Mouse (Mus musculus): ENCODE measurements at regions not wholly inside any gene's neighbourhood (a gene's known extent, or its start where the extent isn't known, plus 50 kb on each side); places are given as distances from the start of the nearest gene placed in this dataset.

DNA sequence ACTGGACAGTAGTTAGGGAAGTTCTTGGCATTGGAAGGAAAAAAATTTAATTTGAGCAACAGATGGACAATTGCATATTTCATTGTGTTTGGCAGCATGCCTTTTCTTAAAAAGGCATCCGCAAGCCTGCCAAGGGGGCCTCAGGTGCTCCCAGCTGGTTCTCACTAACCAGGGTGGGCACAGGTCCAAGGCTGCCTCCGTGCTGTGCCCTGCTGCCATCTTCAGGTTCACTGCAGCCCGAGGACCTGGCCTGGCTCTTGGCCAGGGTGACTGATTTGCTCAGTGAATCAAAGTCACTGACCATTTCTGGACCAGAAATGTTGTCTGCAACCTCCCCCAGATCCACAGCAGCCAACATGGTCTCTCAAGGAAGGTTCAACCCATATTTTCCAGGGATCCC is 263.3 kb upstream of the Mgmt start:
- H3K36me3 ChIP-seq (ENCODE audit: control insufficient read depth, insufficient read depth) = no peaks in the 10 kb centered on the region
- no peak overlapping the region for H3K27ac ChIP-seq (ENCODE audit: low read length)
- H3K27me3 ChIP-seq (ENCODE audit: control insufficient read depth, insufficient read depth, low read length) = no peaks in the 10 kb centered on the region
- H3K9me3 ChIP-seq (replicated peaks; ENCODE audit: control insufficient read depth, low read length) = no peaks in the 10 kb centered on the region
- H3K4me3 ChIP-seq (ENCODE audit: low read length) = no peak overlapping the region
- H3K9ac ChIP-seq (ENCODE audit: low read length) = no peak overlapping the region
- WGBS = 36% methylated on average over 3 of the region's 3 CpGs
- H3K4me2 ChIP-seq (ENCODE audit: low read depth, low read length) = no peak overlapping the region
- no peak for ATAC-seq (replicated peaks; ENCODE audit: extremely low read depth, insufficient read depth, low FRiP score)
- H3K4me1 ChIP-seq (ENCODE audit: control insufficient read depth, insufficient read depth, low read length) = peaks cover 2% of the 10 kb centered on the region; the same call in 1 of the 2 replicates

DNA sequence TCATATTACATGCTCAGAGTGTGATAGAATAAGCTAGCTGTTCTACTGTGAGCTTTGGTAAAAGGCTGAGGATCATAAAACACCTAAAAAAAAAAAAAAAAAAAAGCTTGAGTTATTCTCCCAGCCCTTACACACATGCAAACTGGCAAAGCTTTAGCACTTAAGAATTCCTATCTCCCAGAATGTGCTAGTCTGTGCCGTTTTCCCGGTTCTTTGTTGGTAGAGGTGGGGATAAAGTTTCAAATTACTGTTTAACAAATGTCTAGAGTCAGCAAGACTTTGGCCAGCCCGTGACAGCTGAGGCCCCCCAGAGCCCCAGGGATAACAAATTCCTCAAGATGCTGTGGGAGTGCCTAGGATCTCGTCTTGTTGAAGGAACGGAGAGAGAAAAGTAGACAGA is 254.3 kb upstream of the Mgmt start:
- Histone ChIP-seq H3K9me3 (replicated peaks; ENCODE audit: control insufficient read depth, low read length) (no peaks in the 10 kb centered on the region), H3K9ac (ENCODE audit: low read length) (no peak overlapping the region), H3K27me3 (ENCODE audit: control insufficient read depth, insufficient read depth, low read length) (no peaks in the 10 kb centered on the region), H3K27ac (ENCODE audit: low read length) (no peak overlapping the region), H3K4me2 (ENCODE audit: low read depth, low read length) (no peak overlapping the region), H3K36me3 (ENCODE audit: control insufficient read depth, insufficient read depth) (no peaks in the 10 kb centered on the region), H3K4me3 (ENCODE audit: low read length) (no peak overlapping the region), H3K4me1 (ENCODE audit: control insufficient read depth, insufficient read depth, low read length) (no peaks in the 10 kb centered on the region)
- WGBS = 19% methylated on average over 5 of the region's 5 CpGs
- no peak for ATAC-seq (replicated peaks; ENCODE audit: extremely low read depth, insufficient read depth, low FRiP score)

DNA sequence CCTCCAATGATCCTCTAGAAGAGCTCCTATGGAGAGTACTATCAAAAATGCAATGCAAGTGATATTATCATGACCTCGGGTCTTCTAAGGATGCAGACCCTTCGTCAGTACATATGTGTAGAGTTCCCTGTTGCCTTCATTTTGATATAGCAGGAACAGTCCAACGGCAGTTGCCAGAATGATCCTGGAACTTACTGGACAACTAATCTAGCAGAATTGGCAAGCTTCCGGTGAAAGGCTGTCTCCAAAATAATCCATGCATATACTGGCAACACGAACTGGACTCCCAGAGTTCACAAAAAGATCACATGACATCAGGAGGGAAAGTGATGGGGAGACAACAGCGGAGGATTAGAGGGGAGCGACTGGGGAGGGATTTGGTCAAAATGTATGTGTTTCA is 253.6 kb upstream of the Mgmt start:
- no peaks in the 10 kb centered on the region for H3K36me3 ChIP-seq (ENCODE audit: control insufficient read depth, insufficient read depth)
- no peak overlapping the region for H3K4me3 ChIP-seq (ENCODE audit: low read length)
- no peak overlapping the region for H3K9ac ChIP-seq (ENCODE audit: low read length)
- H3K27ac ChIP-seq (ENCODE audit: low read length) = no peak overlapping the region
- H3K9me3 ChIP-seq (replicated peaks; ENCODE audit: control insufficient read depth, low read length) = no peaks in the 10 kb centered on the region
- no peaks in the 10 kb centered on the region for H3K27me3 ChIP-seq (ENCODE audit: control insufficient read depth, insufficient read depth, low read length)
- WGBS = 71% methylated on average over 7 of the region's 7 CpGs
- H3K4me2 ChIP-seq (ENCODE audit: low read depth, low read length) = no peak overlapping the region
- H3K4me1 ChIP-seq (ENCODE audit: control insufficient read depth, insufficient read depth, low read length) = no peaks in the 10 kb centered on the region
- ATAC-seq (replicated peaks; ENCODE audit: extremely low read depth, insufficient read depth, low FRiP score) = no peak

DNA sequence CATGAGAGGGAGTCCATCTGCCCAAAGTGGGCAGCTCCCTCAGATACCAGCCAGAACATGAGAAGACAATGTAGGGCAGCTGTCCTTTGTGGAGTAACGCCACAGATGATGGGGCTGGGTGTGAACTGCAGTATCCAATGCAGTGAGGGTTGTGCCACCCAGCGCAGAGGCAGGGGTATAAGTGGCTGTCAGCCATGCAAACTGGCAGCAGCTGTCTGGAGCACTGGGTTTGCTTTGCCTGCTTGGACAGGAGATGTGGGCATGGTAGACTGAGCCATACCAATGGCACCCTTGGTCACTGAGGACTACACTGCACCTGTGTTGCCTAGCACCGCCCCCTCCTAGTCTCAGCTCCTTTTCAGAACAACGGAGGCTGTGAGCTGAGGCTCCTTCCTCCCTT is 244.6 kb upstream of the Mgmt start:
- H3K27me3 ChIP-seq (ENCODE audit: control insufficient read depth, insufficient read depth, low read length) = no peaks in the 10 kb centered on the region
- no peaks in the 10 kb centered on the region for H3K4me1 ChIP-seq (ENCODE audit: control insufficient read depth, insufficient read depth, low read length)
- no peak overlapping the region for H3K27ac ChIP-seq (ENCODE audit: low read length)
- no peak overlapping the region for H3K4me3 ChIP-seq (ENCODE audit: low read length)
- no peak overlapping the region for H3K4me2 ChIP-seq (ENCODE audit: low read depth, low read length)
- no peak overlapping the region for H3K9ac ChIP-seq (ENCODE audit: low read length)
- H3K36me3 ChIP-seq (ENCODE audit: control insufficient read depth, insufficient read depth) = no peaks in the 10 kb centered on the region
- H3K9me3 ChIP-seq (replicated peaks; ENCODE audit: control insufficient read depth, low read length) = no peaks in the 10 kb centered on the region
- 76% methylated on average over 4 of the region's 4 CpGs for WGBS
- no peak for ATAC-seq (replicated peaks; ENCODE audit: extremely low read depth, insufficient read depth, low FRiP score)

DNA sequence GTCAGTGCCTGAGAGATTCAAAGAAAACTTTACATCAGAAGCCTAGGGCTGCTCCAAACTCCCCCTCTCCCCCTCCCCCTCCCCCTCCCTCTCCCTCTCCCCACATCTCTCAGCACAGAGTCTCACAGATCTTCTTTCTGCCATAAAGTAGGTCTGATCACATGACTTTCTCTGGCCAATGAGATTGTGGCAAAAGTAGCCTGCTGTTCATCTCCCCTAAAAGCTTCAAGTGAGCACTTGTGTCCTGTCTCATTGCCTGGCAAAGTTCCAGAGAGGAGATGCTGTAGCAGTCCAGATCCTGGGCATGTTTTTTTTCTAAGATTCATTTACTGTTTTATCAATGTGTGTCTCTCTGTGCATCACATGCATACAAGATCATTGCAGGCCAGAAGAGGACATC is 234.5 kb upstream of the Mgmt start:
- no peak overlapping the region for H3K27ac ChIP-seq (ENCODE audit: low read length)
- no peaks in the 10 kb centered on the region for H3K27me3 ChIP-seq (ENCODE audit: control insufficient read depth, insufficient read depth, low read length)
- no peak overlapping the region for H3K4me3 ChIP-seq (ENCODE audit: low read length)
- no peak overlapping the region for H3K9ac ChIP-seq (ENCODE audit: low read length)
- H3K9me3 ChIP-seq (replicated peaks; ENCODE audit: control insufficient read depth, low read length) = no peaks in the 10 kb centered on the region
- no peaks in the 10 kb centered on the region for H3K36me3 ChIP-seq (ENCODE audit: control insufficient read depth, insufficient read depth)
- no peaks in the 10 kb centered on the region for H3K4me1 ChIP-seq (ENCODE audit: control insufficient read depth, insufficient read depth, low read length)
- no peak overlapping the region for H3K4me2 ChIP-seq (ENCODE audit: low read depth, low read length)
- ATAC-seq (replicated peaks; ENCODE audit: extremely low read depth, insufficient read depth, low FRiP score) = no peak

DNA sequence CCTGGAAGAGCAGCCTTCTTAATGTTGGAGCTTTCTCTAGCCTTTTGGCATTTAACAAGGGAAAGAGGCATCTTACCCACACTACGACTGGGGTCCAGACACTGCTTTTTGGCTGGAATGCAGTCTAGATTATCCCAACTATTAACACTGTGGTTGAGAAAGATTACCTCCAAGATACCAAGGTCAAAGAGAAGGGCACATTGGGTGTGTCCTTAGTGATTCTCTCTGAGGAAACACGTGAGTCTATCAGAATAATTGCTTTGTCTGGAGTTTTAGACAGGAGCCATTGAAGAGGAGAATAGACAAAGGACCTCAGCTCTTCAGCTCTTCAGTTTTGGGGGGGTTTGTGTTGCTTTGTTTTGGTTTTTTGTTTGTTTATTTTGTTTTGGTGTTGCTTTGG is 234.0 kb upstream of the Mgmt start:
- Histone ChIP-seq H3K36me3 (ENCODE audit: control insufficient read depth, insufficient read depth) (no peaks in the 10 kb centered on the region), H3K4me1 (ENCODE audit: control insufficient read depth, insufficient read depth, low read length) (no peaks in the 10 kb centered on the region), H3K4me3 (ENCODE audit: low read length) (no peak overlapping the region), H3K4me2 (ENCODE audit: low read depth, low read length) (no peak overlapping the region), H3K9ac (ENCODE audit: low read length) (no peak overlapping the region), H3K9me3 (replicated peaks; ENCODE audit: control insufficient read depth, low read length) (no peaks in the 10 kb centered on the region), H3K27me3 (ENCODE audit: control insufficient read depth, insufficient read depth, low read length) (no peaks in the 10 kb centered on the region), H3K27ac (ENCODE audit: low read length) (no peak overlapping the region)
- 57% methylated on average over 2 of the region's 2 CpGs for WGBS
- no peak for ATAC-seq (replicated peaks; ENCODE audit: extremely low read depth, insufficient read depth, low FRiP score)

DNA sequence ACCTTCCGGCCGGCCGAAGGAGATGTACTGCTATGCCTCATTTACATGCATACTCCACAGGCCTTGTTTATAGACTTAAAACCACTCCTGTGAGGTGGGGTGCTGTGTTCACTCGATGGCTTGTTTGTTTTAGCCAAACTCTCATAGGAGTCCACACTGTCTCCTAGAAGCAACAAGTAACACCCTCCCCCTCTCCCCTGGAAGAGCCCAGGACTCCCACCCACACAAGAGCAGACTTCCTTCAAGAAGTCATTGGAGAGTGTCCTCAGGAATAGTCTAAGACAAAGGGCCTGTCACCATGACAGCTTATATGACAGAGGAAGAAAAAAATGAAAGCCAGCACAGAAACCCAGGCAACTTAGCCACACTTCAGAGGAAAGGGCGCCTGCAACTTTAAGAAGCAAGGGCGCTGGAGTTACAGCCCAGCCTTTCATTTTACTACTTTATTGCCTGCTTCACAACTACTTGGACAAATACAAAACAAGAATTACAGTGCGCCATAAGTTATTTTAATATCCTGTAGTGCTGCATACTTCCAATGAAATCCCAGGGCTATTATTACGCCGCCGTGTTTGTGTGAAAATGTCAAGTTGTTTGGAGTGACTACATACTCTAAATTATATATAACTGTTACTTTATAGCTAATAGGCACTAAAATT is 229.9 kb upstream of the Mgmt start:
- Histone ChIP-seq H3K9ac (ENCODE audit: low read length) (no peak overlapping the region), H3K4me2 (ENCODE audit: low read depth, low read length) (no peak overlapping the region), H3K4me1 (ENCODE audit: control insufficient read depth, insufficient read depth, low read length) (no peaks in the 10 kb centered on the region), H3K4me3 (ENCODE audit: low read length) (no peak overlapping the region), H3K9me3 (replicated peaks; ENCODE audit: control insufficient read depth, low read length) (no peaks in the 10 kb centered on the region), H3K27ac (ENCODE audit: low read length) (no peak overlapping the region), H3K27me3 (ENCODE audit: control insufficient read depth, insufficient read depth, low read length) (0 out of 2 replicates have a peak, but pooled peaks cover 2% of the 10 kb centered on the region), H3K36me3 (ENCODE audit: control insufficient read depth, insufficient read depth) (no peaks in the 10 kb centered on the region)
- 78% methylated on average over 10 of the region's 10 CpGs for WGBS
- no peak for ATAC-seq (replicated peaks; ENCODE audit: extremely low read depth, insufficient read depth, low FRiP score)

DNA sequence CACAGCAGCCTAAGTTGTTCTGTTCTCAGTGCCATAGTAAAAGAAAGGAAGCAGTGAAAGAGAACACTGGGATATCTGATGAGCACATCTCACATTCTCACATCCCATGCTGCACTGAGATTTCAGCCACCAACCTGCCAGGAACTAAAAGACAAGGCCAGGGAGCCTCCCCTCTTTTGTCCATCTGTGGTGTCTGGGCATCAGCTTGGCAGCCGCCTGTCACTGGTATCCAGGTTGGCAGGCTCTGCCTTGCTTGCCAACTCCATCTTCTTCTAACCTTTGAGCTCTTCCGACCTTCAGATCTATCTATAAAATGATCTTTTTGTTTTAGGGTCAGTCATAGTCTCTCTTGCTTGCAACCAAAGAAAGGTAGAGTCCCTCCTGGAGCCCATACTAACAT is 228.5 kb upstream of the Mgmt start:
- no peaks in the 10 kb centered on the region for H3K9me3 ChIP-seq (replicated peaks; ENCODE audit: control insufficient read depth, low read length)
- H3K4me1 ChIP-seq (ENCODE audit: control insufficient read depth, insufficient read depth, low read length) = no peaks in the 10 kb centered on the region
- no peak overlapping the region for H3K27ac ChIP-seq (ENCODE audit: low read length)
- 0 out of 2 replicates have a peak, but pooled peaks cover 2% of the 10 kb centered on the region for H3K27me3 ChIP-seq (ENCODE audit: control insufficient read depth, insufficient read depth, low read length)
- H3K4me2 ChIP-seq (ENCODE audit: low read depth, low read length) = no peak overlapping the region
- 75% methylated on average over 2 of the region's 2 CpGs for WGBS
- ATAC-seq (replicated peaks; ENCODE audit: extremely low read depth, insufficient read depth, low FRiP score) = no peak
- no peaks in the 10 kb centered on the region for H3K36me3 ChIP-seq (ENCODE audit: control insufficient read depth, insufficient read depth)
- no peak overlapping the region for H3K4me3 ChIP-seq (ENCODE audit: low read length)
- no peak overlapping the region for H3K9ac ChIP-seq (ENCODE audit: low read length)

DNA sequence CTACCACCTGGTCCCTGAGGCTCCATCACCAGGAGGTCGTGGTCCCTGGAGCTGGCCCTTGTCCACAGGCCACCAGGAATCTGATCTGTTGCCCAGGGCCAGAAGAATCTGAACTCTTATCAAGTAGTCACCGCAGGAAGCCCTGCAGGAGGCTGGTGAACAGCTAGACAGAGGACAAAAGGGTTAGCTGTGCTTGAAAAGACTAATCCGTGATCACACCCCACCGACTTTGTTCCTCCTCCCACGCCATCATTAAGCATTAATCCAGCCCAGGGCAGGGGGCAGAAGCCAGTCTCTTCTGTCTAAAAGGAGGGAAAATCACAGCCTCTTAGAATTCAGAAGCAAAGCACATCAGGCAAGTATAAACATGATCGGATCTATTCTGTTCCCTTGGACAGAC is 227.7 kb upstream of the Mgmt start:
- H3K36me3 ChIP-seq (ENCODE audit: control insufficient read depth, insufficient read depth) = no peaks in the 10 kb centered on the region
- WGBS = 15% methylated on average over 6 of the region's 6 CpGs
- peaks cover 2% of the 10 kb centered on the region; the same call in 1 of the 2 replicates for H3K27me3 ChIP-seq (ENCODE audit: control insufficient read depth, insufficient read depth, low read length)
- no peak overlapping the region for H3K9ac ChIP-seq (ENCODE audit: low read length)
- H3K4me1 ChIP-seq (ENCODE audit: control insufficient read depth, insufficient read depth, low read length) = no peaks in the 10 kb centered on the region
- no peak for ATAC-seq (replicated peaks; ENCODE audit: extremely low read depth, insufficient read depth, low FRiP score)
- H3K9me3 ChIP-seq (replicated peaks; ENCODE audit: control insufficient read depth, low read length) = no peaks in the 10 kb centered on the region
- no peak overlapping the region for H3K4me3 ChIP-seq (ENCODE audit: low read length)
- H3K27ac ChIP-seq (ENCODE audit: low read length) = no peak overlapping the region
- H3K4me2 ChIP-seq (ENCODE audit: low read depth, low read length) = no peak overlapping the region
